Mouse (Mus musculus) adrenal gland, adult 2 months (tissue): ENCODE measurements at regions not wholly inside any gene's neighbourhood (a gene's known extent, or its start where the extent isn't known, plus 50 kb on each side); places are given as distances from the start of the nearest gene placed in this dataset.

Experiments
- DNase-seq: peaks from one replicate; pipeline ENCODE4 v3.0.0; 2021

DNA sequence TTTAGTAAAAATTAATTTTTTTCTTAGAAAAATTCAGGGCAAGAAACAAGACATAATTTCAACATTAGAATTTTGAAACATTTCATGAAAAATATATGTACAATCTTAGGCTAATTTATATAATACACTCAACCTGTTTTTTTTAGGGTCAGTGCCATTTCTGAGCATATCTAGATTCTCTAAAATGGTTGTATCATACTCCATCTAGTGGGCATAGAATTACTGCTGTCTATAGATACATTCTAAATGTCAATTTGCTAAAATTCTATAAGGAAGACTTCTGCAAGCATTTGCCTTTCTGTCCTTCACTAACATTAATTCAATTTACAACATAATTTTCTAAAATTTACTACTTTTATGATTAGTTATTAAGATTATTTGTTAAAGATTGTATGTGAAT is 507.7 kb downstream of the Zbbx start:
- no peak for DNase-seq

DNA sequence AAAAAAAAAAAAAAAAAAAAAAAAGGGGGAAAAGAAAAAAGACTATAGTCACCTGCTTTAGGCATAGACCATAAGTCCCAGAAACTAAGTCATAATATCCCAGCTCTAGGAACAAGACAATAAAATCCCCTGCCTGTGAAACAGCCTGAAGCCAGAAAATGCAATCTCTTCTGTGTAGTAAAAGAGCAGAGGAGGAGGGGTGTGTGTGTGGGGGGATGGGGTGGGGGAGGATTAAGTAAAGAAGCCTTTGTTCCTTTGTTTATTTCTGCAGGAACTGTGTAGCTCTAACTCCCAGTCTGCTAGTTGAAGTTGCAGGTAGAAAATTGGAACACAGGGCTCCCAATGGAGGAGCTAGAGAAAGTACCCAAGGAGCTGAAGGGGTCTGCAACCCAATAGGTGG is 532.2 kb downstream of the Zbbx start:
- DNase-seq: no peak

DNA sequence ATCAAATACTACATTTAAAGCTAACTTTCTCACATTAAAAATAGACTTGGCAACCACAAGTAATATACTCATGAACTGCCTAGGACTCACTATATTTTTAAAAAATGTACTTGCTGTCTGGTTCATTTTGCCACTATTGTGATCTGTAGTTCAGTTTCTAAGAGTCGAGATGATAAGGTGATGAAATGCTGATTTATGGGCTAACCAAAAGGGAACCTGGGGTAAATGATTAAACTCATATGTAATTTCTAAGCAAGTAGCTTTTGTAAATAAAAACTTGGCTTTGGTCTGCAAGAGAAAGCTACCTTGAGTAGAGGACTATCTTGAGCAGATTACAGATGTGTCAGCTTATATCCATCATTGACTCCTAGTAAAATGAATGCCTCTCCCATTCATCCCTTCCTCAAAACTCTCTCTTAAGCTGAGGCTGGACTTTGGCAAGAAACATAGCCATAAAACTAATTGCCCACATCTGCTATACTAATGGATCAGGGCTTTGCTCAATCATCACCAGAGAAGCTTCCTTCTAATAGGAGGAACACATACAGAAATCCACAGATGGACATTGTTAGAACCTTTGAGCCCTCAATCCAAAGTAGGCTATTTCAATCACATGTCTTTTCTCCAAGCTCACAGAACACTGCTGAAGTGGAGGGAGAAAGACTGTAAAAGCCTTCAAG is 563.4 kb downstream of the Zbbx start:
- DNase-seq: no peak

DNA sequence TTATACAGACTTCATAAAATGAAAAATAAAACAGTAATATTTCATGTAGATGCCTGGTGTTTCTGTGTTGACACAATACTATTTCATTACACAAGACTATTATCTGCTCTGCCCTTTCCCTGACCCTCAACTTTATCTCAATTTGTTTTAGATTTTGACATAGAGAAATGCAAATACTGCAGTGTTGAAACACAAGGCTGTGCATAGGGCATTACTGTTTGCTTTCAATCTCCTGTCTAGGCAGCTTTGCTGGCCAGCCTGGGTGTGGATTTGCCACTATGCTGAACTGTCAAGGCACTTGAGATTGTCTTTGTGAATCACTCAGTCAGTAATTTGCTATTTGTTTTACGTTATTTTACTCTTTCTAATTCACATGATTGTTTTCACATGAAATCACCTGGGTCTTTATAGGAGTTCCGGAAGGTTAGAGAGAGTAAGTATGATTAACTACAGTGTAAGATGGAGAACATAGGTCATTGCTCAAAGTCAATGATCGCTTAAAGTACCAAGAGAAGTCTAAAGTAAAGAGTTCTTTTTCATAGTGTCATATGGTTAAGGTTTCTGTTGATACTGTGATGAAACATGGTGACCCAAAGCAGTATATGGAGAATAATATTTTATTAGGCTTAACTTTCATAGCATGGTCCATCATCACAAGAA is 576.0 kb downstream of the Zbbx start:
- no peak for DNase-seq

DNA sequence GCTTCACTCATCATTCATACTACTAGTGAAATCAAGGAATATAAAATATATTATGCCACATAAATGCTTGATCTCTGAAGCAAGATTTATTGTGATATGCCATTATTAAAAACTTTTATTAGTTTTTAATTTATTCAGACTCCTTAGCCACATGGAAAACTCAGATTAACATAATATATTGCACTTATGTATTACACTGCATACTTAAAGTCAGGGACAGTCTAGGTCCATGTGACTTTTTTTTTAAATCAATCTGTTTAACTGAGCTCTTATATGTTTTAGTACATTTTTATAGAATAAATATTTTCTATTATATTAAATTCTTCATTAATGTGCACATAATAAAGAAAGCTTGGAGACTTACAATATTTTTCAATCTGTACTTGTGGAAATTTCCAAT is 599.7 kb downstream of the Zbbx start:
- DNase-seq: no peak

DNA sequence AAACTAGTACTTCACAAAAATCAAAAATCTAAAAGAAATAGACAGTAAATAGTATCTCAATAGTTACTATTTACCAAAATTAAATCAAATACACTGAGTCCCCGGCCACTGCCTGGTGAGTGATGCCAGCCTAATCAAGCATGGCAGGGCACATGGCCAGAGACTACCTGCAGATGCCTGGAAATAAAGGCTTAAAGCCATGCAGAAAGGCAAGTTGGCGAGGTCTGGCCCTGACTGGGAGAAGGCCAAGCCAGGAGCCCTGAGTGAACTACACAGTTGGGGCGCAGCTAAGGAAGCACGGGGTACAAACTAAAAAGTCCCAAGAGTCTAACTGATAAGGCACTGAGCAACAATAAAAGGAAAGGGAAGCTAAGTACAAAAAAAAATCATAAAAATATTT is 630.0 kb downstream of the Zbbx start:
- DNase-seq: no peak

DNA sequence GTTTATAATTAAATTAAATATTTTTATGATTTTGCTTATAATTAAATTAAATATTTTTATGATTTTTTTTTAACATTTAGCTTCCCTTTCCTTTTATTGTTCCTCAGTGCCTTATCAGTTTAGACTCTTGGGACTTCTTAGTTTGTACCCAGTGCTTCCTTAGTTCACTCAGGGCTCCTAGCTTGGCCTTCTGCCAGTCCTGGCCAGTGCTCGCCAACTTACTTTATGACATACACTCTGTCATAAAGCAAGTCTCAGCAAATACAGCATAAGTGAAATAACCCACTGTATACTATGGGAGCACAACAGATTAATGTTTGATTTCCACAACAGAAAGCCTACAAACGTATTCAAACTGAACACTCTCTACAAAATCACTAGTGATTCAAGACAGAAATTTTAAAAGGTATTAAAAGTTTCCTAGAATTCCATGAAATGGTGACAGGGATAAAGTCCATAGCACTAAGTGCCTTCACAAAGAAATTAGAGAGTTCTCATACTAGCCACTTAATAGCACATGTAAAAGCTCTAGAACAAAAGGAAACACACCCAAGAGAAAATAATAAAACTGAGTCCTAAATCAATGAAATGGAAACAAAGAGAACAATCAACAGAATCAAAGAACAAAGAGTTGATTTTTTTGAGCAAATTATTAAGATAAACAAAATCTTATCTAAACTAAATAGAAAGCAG is 630.7 kb downstream of the Zbbx start:
- peak; percentile 3 for DNase-seq

DNA sequence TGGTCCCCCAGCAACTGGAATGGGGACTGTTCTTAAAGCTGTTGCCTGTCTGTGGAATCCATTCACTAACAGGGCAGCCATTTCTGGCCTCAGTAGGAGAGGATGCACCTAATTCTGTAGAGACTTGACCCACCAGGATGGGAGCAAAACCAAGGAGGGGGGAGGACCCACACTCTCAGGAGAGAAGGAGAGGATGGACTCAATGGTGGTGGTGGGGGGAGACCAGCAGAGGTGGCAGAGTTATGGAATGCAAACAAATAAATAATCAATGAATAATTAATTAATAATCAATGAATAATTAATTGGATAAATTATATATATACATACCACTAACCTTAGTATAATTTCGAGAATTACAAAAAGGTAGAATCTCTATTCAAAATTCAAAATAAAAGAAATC is 681.1 kb downstream of the Zbbx start:
- DNase-seq: no peak
